In the genomic region with DNA sequence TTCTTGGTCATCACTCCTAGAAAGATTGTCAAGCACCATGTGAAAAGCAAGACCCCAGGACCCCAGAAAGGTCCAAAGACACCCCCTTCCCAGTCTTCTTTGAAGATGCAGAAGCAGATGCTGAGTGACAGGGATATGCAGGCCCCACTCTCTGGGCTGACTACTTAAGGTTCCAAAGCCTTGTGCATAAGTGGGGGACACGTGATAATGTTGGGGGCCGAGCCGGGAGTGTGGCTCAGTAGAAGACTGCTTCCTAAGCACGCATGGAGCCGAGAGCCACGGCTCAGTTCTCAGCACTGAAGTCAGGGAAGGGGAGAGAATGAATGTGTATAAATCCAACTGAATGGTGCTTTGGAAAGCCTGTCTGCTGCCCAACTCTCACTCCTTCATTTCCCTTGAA, we compare ENCODE assay signal across 28 mouse cellular contexts. TPM values are rescaled to one million over a fixed set of nuclear protein-coding genes. Genes with fewer than 3 reads are reported as not detected.
DNase-seq lines count a peak whose midpoint lies in the region; ATAC-seq lines count a peak whose summit lies in the region.
"Had no signal": no experiment of that assay in that cellular context is flagged by ENCODE, and none has a peak within 500 bp of the region (broad histone marks: within the 10 kb centered on the region; RNA-seq: fewer than 3 reads in every experiment).

No protein-coding gene starts in this region.

- ATAC-seq in heart, embryonic 15.5 days (replicated peaks; ENCODE audit: insufficient number of reproducible peaks, insufficient read depth, low FRiP score, low read depth), result 0 out of 2 replicates have a peak, but pooled peaks have one; percentile 14
- no peak for ATAC-seq in midbrain, embryonic 15.5 days (replicated peaks)
- ATAC-seq: CD4-positive, CD25-positive, alpha-beta regulatory T cell, adult 4 months; forebrain, embryonic 13.5 days; hindbrain, embryonic 16.5 days; liver, postnatal 0 days; midbrain, embryonic 16.5 days had no signal

- H3K4me2 ChIP-seq in heart, embryonic 15.5 days, result no peak overlapping the region
- no peak overlapping the region for H3K4me2 ChIP-seq in midbrain, embryonic 15.5 days
- H3K4me2 ChIP-seq: forebrain, embryonic 13.5 days; liver, embryonic 11.5 days had no signal

- no peaks in the 10 kb centered on the region for H3K9me3 ChIP-seq in heart, embryonic 15.5 days (replicated peaks)
- no peaks in the 10 kb centered on the region for H3K9me3 ChIP-seq in midbrain, embryonic 10.5 days (replicated peaks)
- H3K9me3 ChIP-seq in midbrain, embryonic 15.5 days, result no peaks in the 10 kb centered on the region
- H3K9me3 ChIP-seq in limb, embryonic 10.5 days (replicated peaks), result no peaks in the 10 kb centered on the region
- H3K9me3 ChIP-seq: embryonic facial prominence, embryonic 13.5 days; forebrain, embryonic 13.5 days; limb, embryonic 12.5 days had no signal

- intact Hi-C loops in heart, postnatal 25 days (cut with DNase I), result no loop called here

- peaks cover 9% of the 10 kb centered on the region; the same call in 1 of the 2 replicates for H3K36me3 ChIP-seq in heart, embryonic 15.5 days
- no peaks in the 10 kb centered on the region for H3K36me3 ChIP-seq in midbrain, embryonic 10.5 days
- no peaks in the 10 kb centered on the region for H3K36me3 ChIP-seq in midbrain, embryonic 15.5 days (replicated peaks)
- H3K36me3 ChIP-seq in limb, embryonic 10.5 days, result no peaks in the 10 kb centered on the region
- H3K36me3 ChIP-seq: embryonic facial prominence, embryonic 13.5 days; limb, embryonic 12.5 days had no signal

- 26% methylated on average over 6 of the region's 6 CpGs for WGBS in heart, embryonic 15.5 days
- 21% methylated on average over 6 of the region's 6 CpGs for WGBS in midbrain, embryonic 10.5 days
- WGBS in midbrain, embryonic 15.5 days, result 16% methylated on average over 6 of the region's 6 CpGs
- WGBS in limb, embryonic 10.5 days, result 36% methylated on average over 6 of the region's 6 CpGs

- H3K4me3 ChIP-seq in heart, embryonic 15.5 days, result no peak overlapping the region
- no peak overlapping the region for H3K4me3 ChIP-seq in midbrain, embryonic 10.5 days
- H3K4me3 ChIP-seq in midbrain, embryonic 15.5 days, result no peak overlapping the region
- no peak overlapping the region for H3K4me3 ChIP-seq in limb, embryonic 10.5 days
- H3K4me3 ChIP-seq: embryonic facial prominence, embryonic 13.5 days; erythroblast, embryonic 14.5 days; forebrain, embryonic 13.5 days; layer of hippocampus, adult 2 months; limb, embryonic 12.5 days had no signal

- 0 out of 2 replicates have a peak overlapping the region, but pooled peaks have one; percentile 17 for H3K9ac ChIP-seq in heart, embryonic 15.5 days
- no peak overlapping the region for H3K9ac ChIP-seq in midbrain, embryonic 15.5 days
- H3K9ac ChIP-seq: embryonic facial prominence, embryonic 13.5 days; forebrain, embryonic 13.5 days; limb, embryonic 12.5 days; liver, postnatal 0 days had no signal

- peak overlapping the region; percentile 85 for H3K27ac ChIP-seq in heart, embryonic 15.5 days
- peak overlapping the region; percentile 81 for H3K27ac ChIP-seq in midbrain, embryonic 10.5 days (replicated peaks)
- no peak overlapping the region for H3K27ac ChIP-seq in midbrain, embryonic 15.5 days
- H3K27ac ChIP-seq in limb, embryonic 10.5 days, result 0 out of 2 replicates have a peak overlapping the region, but pooled peaks have one; percentile 19
- H3K27ac ChIP-seq: embryonic facial prominence, embryonic 13.5 days; forebrain, embryonic 13.5 days; layer of hippocampus, adult 2 months; limb, embryonic 12.5 days had no signal

- DNase-seq in heart, adult 11 months, result peak; percentile 81
- no peak for DNase-seq in heart, postnatal 25 days (ENCODE audit: low spot score)
- no peak for DNase-seq in heart, adult 18-20 months
- peak; percentile 16 for DNase-seq in midbrain, embryonic 10.5 days (ENCODE audit: low spot score)
- DNase-seq in limb, embryonic 10.5 days (ENCODE audit: low spot score), result no peak
- DNase-seq: adrenal gland, adult 2 months; cerebellum, adult 11-12 months; cerebellum, postnatal 10 days; liver, postnatal 0 days; thymus, postnatal 14 days had no signal

- H3K27me3 ChIP-seq in heart, embryonic 15.5 days, result no peaks in the 10 kb centered on the region
- no peaks in the 10 kb centered on the region for H3K27me3 ChIP-seq in midbrain, embryonic 10.5 days (ENCODE audit: low read depth, poor library complexity, severe bottlenecking)
- no peaks in the 10 kb centered on the region for H3K27me3 ChIP-seq in midbrain, embryonic 15.5 days (replicated peaks)
- no peaks in the 10 kb centered on the region for H3K27me3 ChIP-seq in limb, embryonic 10.5 days (ENCODE audit: low read depth, poor library complexity, severe bottlenecking)
- H3K27me3 ChIP-seq: embryonic facial prominence, embryonic 13.5 days; forebrain, embryonic 13.5 days; limb, embryonic 12.5 days had no signal

- H3K4me1 ChIP-seq in heart, embryonic 15.5 days (replicated peaks), result peaks cover 35% of the 10 kb centered on the region
- H3K4me1 ChIP-seq in midbrain, embryonic 10.5 days, result peaks cover 34% of the 10 kb centered on the region
- H3K4me1 ChIP-seq in midbrain, embryonic 15.5 days, result peaks cover 6% of the 10 kb centered on the region
- peaks cover 23% of the 10 kb centered on the region for H3K4me1 ChIP-seq in limb, embryonic 10.5 days

RNA-seq across cellular contexts. Expression of a gene that starts 26.9 kb away (rescaled TPM):
- total RNA-seq in heart, postnatal 25 days (2021), result not detected
- polyA plus RNA-seq in heart, embryonic 15.5 days (2015; fragmentation: Nextera tagmentation; extraction: Ambion mirVana), result 0.42 and 2.9 TPM in 2 replicates
- total RNA-seq in heart, adult 18-20 months (2021), result not detected
- not detected in 2 replicates for polyA plus RNA-seq in midbrain, embryonic 10.5 days (2016; fragmentation: Nextera tagmentation; extraction: Ambion mirVana)
- 0.45 and 0.46 TPM in 2 replicates for polyA plus RNA-seq in midbrain, embryonic 15.5 days (2015; fragmentation: Nextera tagmentation; extraction: Ambion mirVana)
- not detected in 2 replicates for polyA plus RNA-seq in limb, embryonic 10.5 days (2016; fragmentation: Nextera tagmentation; extraction: Ambion mirVana)
- total RNA-seq: ES-E14; layer of hippocampus, adult 2 months; layer of hippocampus, postnatal 25 days; left cerebral cortex, postnatal 10 days; megakaryocyte progenitor cell, adult 5-6 weeks had no signal
- polyA plus RNA-seq: adrenal gland, adult 2 months; CD4-positive, CD25-positive, alpha-beta regulatory T cell, adult 4 months; cortical plate, adult 2 months; embryonic facial prominence, embryonic 13.5 days; forebrain, embryonic 13.5 days; frontal cortex, adult 2 months; hindbrain, embryonic 16.5 days; limb, embryonic 12.5 days; midbrain, embryonic 16.5 days; neural tube, embryonic 14.5 days had no signal

RNA-seq across cellular contexts. Expression of a gene that starts 44.9 kb away (rescaled TPM):
- total RNA-seq in heart, postnatal 25 days (2021), result 10 to 100 TPM; 54.6 to 54.9 TPM
- polyA plus RNA-seq in heart, embryonic 15.5 days (2015; fragmentation: Nextera tagmentation; extraction: Ambion mirVana), result 54.6 and 68.2 TPM in 2 replicates
- 10 to 100 TPM; 60.6 to 63.9 TPM for total RNA-seq in heart, adult 18-20 months (2021)
- polyA plus RNA-seq in midbrain, embryonic 10.5 days (2016; fragmentation: Nextera tagmentation; extraction: Ambion mirVana), result 32.2 and 34.2 TPM in 2 replicates
- polyA plus RNA-seq in midbrain, embryonic 15.5 days (2015; fragmentation: Nextera tagmentation; extraction: Ambion mirVana), result 16.9 and 17.2 TPM in 2 replicates
- polyA plus RNA-seq in limb, embryonic 10.5 days (2016; fragmentation: Nextera tagmentation; extraction: Ambion mirVana), result 27.0 and 32.0 TPM in 2 replicates

Comparison
In these comparisons a context has a peak if more than half of its experiments do, and no peak if none do; other contexts are left out.
1. DNase-seq: peak in heart, adult 11 months (single experiment) and midbrain, embryonic 10.5 days (single experiment); none in heart, postnatal 25 days (single experiment), heart, adult 18-20 months (0 of 2) and limb, embryonic 10.5 days (single experiment).